Mouse (Mus musculus): ENCODE measurements around the gene Srrm4.
A peak's percentile ranks its signal among the peaks of the same experiment; 100 is the strongest.

Srrm4 gene

GRCm38 (mm10) chr5:116490826-116491225 lies 100.8 kb downstream of the Srrm4 start:
- DNase-seq (ENCODE audit: low read depth, low spot score) = no peak

- no peak for DNase-seq (ENCODE audit: low read depth, low spot score)
Measured at GRCm38 (mm10) chr5:116489621-116490020, 102.0 kb downstream of the Srrm4 start.

- DNase-seq (ENCODE audit: low read depth, low spot score) = no peak
Measured at GRCm38 (mm10) chr5:116486135-116486534, 105.5 kb downstream of the Srrm4 start.

- peak; percentile 49 for DNase-seq (ENCODE audit: low read depth, low spot score)
Measured at GRCm38 (mm10) chr5:116485069-116485468, 106.5 kb downstream of the Srrm4 start.

- DNase-seq (ENCODE audit: low read depth, low spot score) = no peak
Measured at GRCm38 (mm10) chr5:116484236-116484635, 107.4 kb downstream of the Srrm4 start.

- no peak for DNase-seq (ENCODE audit: low read depth, low spot score)
Measured at GRCm38 (mm10) chr5:116478607-116479371, 112.8 kb downstream of the Srrm4 start.

- DNase-seq (ENCODE audit: low read depth, low spot score) = peak; percentile 67
Measured at GRCm38 (mm10) chr5:116476006-116476405, 115.6 kb downstream of the Srrm4 start.

- peak; percentile 56 for DNase-seq (ENCODE audit: low read depth, low spot score)
Measured at GRCm38 (mm10) chr5:116461354-116462042, 130.1 kb downstream of the Srrm4 start.

GRCm38 (mm10) chr5:116459970-116460369 lies 131.6 kb downstream of the Srrm4 start:
- no peak for DNase-seq (ENCODE audit: low read depth, low spot score)

- no peak for DNase-seq (ENCODE audit: low read depth, low spot score)
Measured at GRCm38 (mm10) chr5:116457791-116458190, 133.8 kb downstream of the Srrm4 start.

- no peak for DNase-seq (ENCODE audit: low read depth, low spot score)
Measured at GRCm38 (mm10) chr5:116456796-116457515, 134.7 kb downstream of the Srrm4 start.

- DNase-seq (ENCODE audit: low read depth, low spot score) = peak; percentile 26
Measured at GRCm38 (mm10) chr5:116453401-116453851, 138.2 kb downstream of the Srrm4 start.

- no peak for DNase-seq (ENCODE audit: low read depth, low spot score)
Measured at GRCm38 (mm10) chr5:116450901-116451300, 140.7 kb downstream of the Srrm4 start.

GRCm38 (mm10) chr5:116449522-116450225 lies 141.9 kb downstream of the Srrm4 start:
- DNase-seq (ENCODE audit: low read depth, low spot score) = no peak

GRCm38 (mm10) chr5:116448409-116449191 lies 143.0 kb downstream of the Srrm4 start:
- DNase-seq (ENCODE audit: low read depth, low spot score) = no peak

GRCm38 (mm10) chr5:116447821-116448350 lies 143.7 kb downstream of the Srrm4 start:
- DNase-seq (ENCODE audit: low read depth, low spot score) = no peak

GRCm38 (mm10) chr5:116446552-116446951 lies 145.1 kb downstream of the Srrm4 start:
- no peak for DNase-seq (ENCODE audit: low read depth, low spot score)

- DNase-seq (ENCODE audit: low read depth, low spot score) = no peak
Measured at GRCm38 (mm10) chr5:116445634-116446367, 145.8 kb downstream of the Srrm4 start.

GRCm38 (mm10) chr5:116444517-116444916 lies 147.1 kb downstream of the Srrm4 start:
- no peak for DNase-seq (ENCODE audit: low read depth, low spot score)

- DNase-seq (ENCODE audit: low read depth, low spot score) = no peak
Measured at GRCm38 (mm10) chr5:116443459-116443940, 148.1 kb downstream of the Srrm4 start.
